In genomic region chr1:91541042-91541592, GRCm38 (mm10) we compare ENCODE assay signal across 8 mouse cellular contexts. TPM values are rescaled to one million over a fixed set of nuclear protein-coding genes. Genes with fewer than 3 reads are reported as not detected.
A peak's percentile ranks its signal among the peaks of the same experiment; 100 is the strongest.
DNase-seq lines count a peak whose midpoint lies in the region; ATAC-seq and TF ChIP-seq lines count a peak whose summit lies in the region.

No protein-coding gene starts in this region.

- no peaks in the 10 kb centered on the region for H3K9me3 ChIP-seq in forebrain, postnatal 0 days (ENCODE audit: low read length)
- H3K9me3 ChIP-seq in liver, embryonic 12.5 days (replicated peaks): no peaks in the 10 kb centered on the region

- no peaks in the 10 kb centered on the region for H3K36me3 ChIP-seq in C2C12 (ENCODE audit: control insufficient read depth, insufficient read depth)
- peaks cover 16% of the 10 kb centered on the region for H3K36me3 ChIP-seq in forebrain, postnatal 0 days (ENCODE audit: insufficient read depth)
- H3K36me3 ChIP-seq in liver, embryonic 12.5 days: peaks cover 22% of the 10 kb centered on the region
- H3K36me3 ChIP-seq in small intestine, adult 2 months (ENCODE audit: control insufficient read depth, insufficient read depth, low read length): no peaks in the 10 kb centered on the region; the same call in 1 of the 2 replicates

- H3K4me1 ChIP-seq in forebrain, postnatal 0 days (ENCODE audit: insufficient read depth): peaks cover 12% of the 10 kb centered on the region; the same call in 1 of the 2 replicates
- peaks cover 88% of the 10 kb centered on the region for H3K4me1 ChIP-seq in liver, embryonic 12.5 days
- peaks cover 12% of the 10 kb centered on the region for H3K4me1 ChIP-seq in small intestine, adult 2 months (ENCODE audit: control insufficient read depth, insufficient read depth, insufficient read length, low read length)

- intact Hi-C loops in gastrocnemius, postnatal 36 days (cut with DNase I): no loop called here

- no peak overlapping the region for H3K27ac ChIP-seq in forebrain, postnatal 0 days (ENCODE audit: low read depth, low read length)
- peak overlapping the region; percentile 99 for H3K27ac ChIP-seq in liver, embryonic 12.5 days
- no peak overlapping the region for H3K27ac ChIP-seq in small intestine, adult 2 months (ENCODE audit: insufficient read depth, low read depth, low read length)

- H3K4me3 ChIP-seq in C2C12 (ENCODE audit: insufficient read depth, poor library complexity, severe bottlenecking): peak overlapping the region; percentile 89
- H3K4me3 ChIP-seq in forebrain, postnatal 0 days (ENCODE audit: low read depth, low read length): peak overlapping the region; percentile 93
- peak overlapping the region; percentile 95 for H3K4me3 ChIP-seq in liver, embryonic 12.5 days
- peak overlapping the region; percentile 90 for H3K4me3 ChIP-seq in small intestine, adult 2 months (ENCODE audit: low read depth, low read length)

- 15% methylated on average over 15 of the region's 15 CpGs for WGBS in forebrain, postnatal 0 days
- WGBS in liver, embryonic 12.5 days (ENCODE audit: insufficient replicate concordance): 12% methylated on average over 15 of the region's 15 CpGs
- WGBS in small intestine, adult 2 months: 14% methylated on average over 15 of the region's 15 CpGs

- no peak for TF ChIP-seq CTCF in C2C12 (IDR thresholded peaks at IDR 0.05; ENCODE audit: control insufficient read depth, insufficient read depth, insufficient read length)
- no peak for TF ChIP-seq CTCF in forebrain, postnatal 0 days (IDR thresholded peaks at IDR 0.05; ENCODE audit: low read depth)
- TF ChIP-seq CTCF in small intestine, adult 2 months (IDR thresholded peaks at IDR 0.05; ENCODE audit: extremely low read depth, insufficient read length, insufficient replicate concordance, low read depth, low read length): no peak

- peak overlapping the region; percentile 73 for H3K9ac ChIP-seq in forebrain, postnatal 0 days
- peak overlapping the region; percentile 91 for H3K9ac ChIP-seq in liver, embryonic 12.5 days

- H3ac ChIP-seq in C2C12 (ENCODE audit: control insufficient read depth, insufficient read length, low read depth): peak overlapping the region; percentile 83

- peaks cover 16% of the 10 kb centered on the region for H3K79me2 ChIP-seq in C2C12 (ENCODE audit: control insufficient read depth, insufficient read depth)

- TF ChIP-seq POLR2A in small intestine, adult 2 months (IDR thresholded peaks at IDR 0.05; ENCODE audit: low read depth, low read length): no peak

- H3K79me3 ChIP-seq in C2C12 (ENCODE audit: low read depth): peaks cover 9% of the 10 kb centered on the region

- ATAC-seq in forebrain, postnatal 0 days: no peak
- ATAC-seq in liver, embryonic 12.5 days: no peak

- peak overlapping the region; percentile 97 for H3K4me2 ChIP-seq in forebrain, postnatal 0 days (ENCODE audit: low read depth)
- peak overlapping the region; percentile 99 for H3K4me2 ChIP-seq in liver, embryonic 12.5 days

- no peaks in the 10 kb centered on the region for H3K27me3 ChIP-seq in C2C12 (ENCODE audit: control insufficient read depth, insufficient read depth, insufficient read length)
- H3K27me3 ChIP-seq in forebrain, postnatal 0 days (ENCODE audit: insufficient read depth, low read length): no peaks in the 10 kb centered on the region
- H3K27me3 ChIP-seq in liver, embryonic 12.5 days (replicated peaks): no peaks in the 10 kb centered on the region
- no peaks in the 10 kb centered on the region for H3K27me3 ChIP-seq in small intestine, adult 2 months (ENCODE audit: control insufficient read depth, insufficient read depth, low read length)

- DNase-seq in cerebellum, adult 11-12 months: peak; percentile 38
- no peak for DNase-seq in cerebellum, postnatal 4 days (ENCODE audit: low spot score in 2 of 2)
- DNase-seq in forebrain, postnatal 0 days: no peak
- DNase-seq in gastrocnemius, postnatal 36 days: no peak
- no peak for DNase-seq in layer of hippocampus, postnatal 10 days (ENCODE audit: low spot score in 2 of 2)

TF ChIP-seq in C2C12, 6 proteins besides CTCF, POLR2A, EP300 and RAD21:
- TF ChIP-seq MYOD1 (IDR thresholded peaks at IDR 0.05; ENCODE audit: control insufficient read depth, insufficient read length, low read depth): no peak
- TF ChIP-seq USF1 (IDR thresholded peaks at IDR 0.05; ENCODE audit: low read depth): no peak
- no peak for TF ChIP-seq MYOG (IDR thresholded peaks at IDR 0.05; ENCODE audit: control insufficient read depth, extremely low read depth, insufficient read length)
- no peak for TF ChIP-seq FOSL1 (IDR thresholded peaks at IDR 0.05; ENCODE audit: insufficient read depth, low read length, poor library complexity, severe bottlenecking)
- no peak for TF ChIP-seq CEBPB (IDR thresholded peaks at IDR 0.05; ENCODE audit: low read depth)
- TF ChIP-seq MAX (IDR thresholded peaks at IDR 0.05): no peak

RNA-seq across cellular contexts. Expression of gene Asb1, which starts 0.8 kb away (rescaled TPM):
- 12.2 TPM for polyA plus RNA-seq in C2C12 (2012; fragmentation: generic; extraction: Trizol)
- 27.8 and 31.1 TPM in 2 replicates for total RNA-seq in forebrain, postnatal 0 days (2014; rRNA removed)
- polyA plus RNA-seq in forebrain, postnatal 0 days (2015; fragmentation: Nextera tagmentation; extraction: Ambion mirVana): 5.9 and 8.3 TPM in 2 replicates
- polyA plus RNA-seq in liver, embryonic 12.5 days (2016; fragmentation: Nextera tagmentation; extraction: Ambion mirVana): 20.2 and 20.9 TPM in 2 replicates
- polyA plus RNA-seq in small intestine, adult 2 months (2012; rRNA removed): 2.1 and 2.3 TPM in 2 replicates
- total RNA-seq in gastrocnemius, postnatal 36 days (2021): 10 to 100 TPM; 11.9 to 12.7 TPM
- total RNA-seq in layer of hippocampus, postnatal 10 days (2021): 10 to 100 TPM; 47.0 to 49.1 TPM

RNA-seq across cellular contexts. Expression of gene Traf3ip1, which starts 46.7 kb away (rescaled TPM):
- 6.0 TPM for polyA plus RNA-seq in C2C12 (2012; fragmentation: generic; extraction: Trizol)
- total RNA-seq in forebrain, postnatal 0 days (2014; rRNA removed): 10.1 and 15.8 TPM in 2 replicates
- 4.6 and 6.4 TPM in 2 replicates for polyA plus RNA-seq in forebrain, postnatal 0 days (2015; fragmentation: Nextera tagmentation; extraction: Ambion mirVana)
- 3.6 and 4.1 TPM in 2 replicates for polyA plus RNA-seq in liver, embryonic 12.5 days (2016; fragmentation: Nextera tagmentation; extraction: Ambion mirVana)
- 2.0 and 3.7 TPM in 2 replicates for polyA plus RNA-seq in small intestine, adult 2 months (2012; rRNA removed)
- 1 to 10 TPM; 2.7 to 3.4 TPM for total RNA-seq in gastrocnemius, postnatal 36 days (2021)
- 10 to 100 TPM; 12.9 to 14.9 TPM for total RNA-seq in layer of hippocampus, postnatal 10 days (2021)
